Mouse (Mus musculus) heart, embryonic 15.5 days (tissue): Measurements from ENCODE around the gene Ankrd27. TPM values are rescaled to one million over a fixed set of nuclear protein-coding genes. Genes with fewer than 3 reads are reported as not detected.

Source experiments
- ATAC-seq: fragments of 200-750 bp; cut with Nextera tagmentation; replicated peaks from 2 replicates; pipeline ENCODE4 v1.8.0; 2017; ENCODE audit warnings: low read depth, moderate TSS enrichment; ENCODE audit not compliant: insufficient number of reproducible peaks, insufficient read depth, low FRiP score
- H3K27ac ChIP-seq: fragments of 300-500 bp; sonication (generic); 2 replicates; pipeline ENCODE4 v1.5.1; 2015; ENCODE audit warnings: mild to moderate bottlenecking, inconsistent platforms
- H3K27me3 ChIP-seq: fragments of 300-500 bp; sonication (generic); 2 replicates; pipeline ENCODE4 v1.6.1; 2015; ENCODE audit warnings: inconsistent platforms
- H3K36me3 ChIP-seq: fragments of 300-500 bp; sonication (generic); 2 replicates; pipeline ENCODE4 v1.6.1; 2015; ENCODE audit warnings: mild to moderate bottlenecking, inconsistent platforms
- H3K4me1 ChIP-seq: fragments of 300-500 bp; sonication (generic); replicated peaks from 2 replicates; pipeline ENCODE4 v1.6.1; 2015; ENCODE audit warnings: inconsistent platforms
- H3K4me2 ChIP-seq: fragments of 300-500 bp; sonication (generic); 2 replicates; pipeline ENCODE4 v1.6.1; 2015; ENCODE audit warnings: inconsistent platforms, mild to moderate bottlenecking, moderate library complexity
- H3K4me3 ChIP-seq: fragments of 300-500 bp; sonication (generic); 2 replicates; pipeline ENCODE4 v1.5.1; 2015; ENCODE audit warnings: mild to moderate bottlenecking, inconsistent platforms
- H3K9ac ChIP-seq: fragments of 300-500 bp; sonication (generic); 2 replicates; pipeline ENCODE4 v1.6.1; 2015; ENCODE audit warnings: mild to moderate bottlenecking, inconsistent platforms
- H3K9me3 ChIP-seq: fragments of 300-500 bp; sonication (generic); replicated peaks from 2 replicates; pipeline ENCODE4 v1.6.1; 2016; ENCODE audit warnings: inconsistent platforms
- WGBS: fragments of 180-500 bp; shearing (Covaris S2); methylation state at CpG from one replicate; pipeline ENCODE4 v1.1.7; 2015; ENCODE audit warnings: mixed read lengths; 5-methylcytosine and 5-hydroxymethylcytosine counted together
- polyA plus RNA-seq: library from polyadenylated mRNA; unstranded; fragments of >200 nt; fragmentation: Nextera tagmentation; extraction: Ambion mirVana; gene quantifications from 2 replicates; pipeline ENCODE4 v1.2.1, GENCODE M21; 2015

The Ankrd27 gene
- polyA plus RNA-seq, 1 experiment from 2014 or later, result 17.7 TPM

- Histone ChIP-seq H3K27ac (no peak overlapping the region), H3K4me2 (no peak overlapping the region), H3K4me1 (peaks cover 4% of the 10 kb centered on the region; the same call in 1 of the 2 replicates), H3K9me3 (no peaks in the 10 kb centered on the region), H3K36me3 (no peaks in the 10 kb centered on the region), H3K27me3 (no peaks in the 10 kb centered on the region), H3K4me3 (no peak overlapping the region), H3K9ac (no peak overlapping the region)
- 75% methylated on average over 3 of the region's 3 CpGs for WGBS
- ATAC-seq, result no peak
Measured at GRCm38 (mm10) chr7:35681559-35681958, 95.5 kb downstream of the Ankrd27 start.

DNA sequence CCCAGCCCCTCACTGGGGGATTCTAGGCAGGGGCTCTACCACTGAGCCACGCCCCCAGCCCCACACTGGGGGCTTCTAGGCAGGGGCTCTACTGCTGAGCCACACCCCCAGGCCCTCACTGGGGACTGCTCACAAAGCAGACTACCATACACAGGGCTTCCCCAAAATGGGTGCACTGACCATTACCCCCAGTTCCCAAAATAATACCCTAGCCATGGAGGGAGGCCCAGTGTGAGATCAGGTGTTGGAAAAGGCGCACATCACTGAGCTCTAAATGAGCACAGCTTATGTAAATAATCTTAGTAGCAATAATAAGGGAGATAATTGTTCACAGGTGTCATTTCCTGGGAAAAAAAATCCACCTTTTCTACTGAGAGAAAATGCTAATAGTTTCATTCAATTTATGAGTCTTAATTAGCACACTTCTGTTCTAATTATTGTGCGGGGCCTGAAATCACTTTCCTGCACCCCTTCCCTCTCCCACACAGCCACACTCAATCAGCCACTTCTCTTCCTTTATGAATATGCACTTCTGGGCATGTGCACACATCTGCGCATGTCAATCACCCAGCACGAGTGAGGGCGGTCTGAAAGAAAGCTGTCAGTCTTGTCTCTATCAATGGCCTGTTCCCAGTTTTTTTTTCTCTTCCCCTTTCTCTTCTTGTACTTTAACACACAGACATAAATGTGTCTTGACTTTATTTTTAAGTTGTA lies 97.5 kb downstream of the Ankrd27 start:
- no peak overlapping the region for H3K9ac ChIP-seq
- H3K4me1 ChIP-seq, result peaks cover 17% of the 10 kb centered on the region
- no peaks in the 10 kb centered on the region for H3K27me3 ChIP-seq
- 77% methylated on average over 6 of the region's 6 CpGs for WGBS
- no peak overlapping the region for H3K4me2 ChIP-seq
- ATAC-seq, result no peak
- no peak overlapping the region for H3K27ac ChIP-seq
- no peaks in the 10 kb centered on the region for H3K9me3 ChIP-seq
- H3K36me3 ChIP-seq, result no peaks in the 10 kb centered on the region
- no peak overlapping the region for H3K4me3 ChIP-seq

DNA sequence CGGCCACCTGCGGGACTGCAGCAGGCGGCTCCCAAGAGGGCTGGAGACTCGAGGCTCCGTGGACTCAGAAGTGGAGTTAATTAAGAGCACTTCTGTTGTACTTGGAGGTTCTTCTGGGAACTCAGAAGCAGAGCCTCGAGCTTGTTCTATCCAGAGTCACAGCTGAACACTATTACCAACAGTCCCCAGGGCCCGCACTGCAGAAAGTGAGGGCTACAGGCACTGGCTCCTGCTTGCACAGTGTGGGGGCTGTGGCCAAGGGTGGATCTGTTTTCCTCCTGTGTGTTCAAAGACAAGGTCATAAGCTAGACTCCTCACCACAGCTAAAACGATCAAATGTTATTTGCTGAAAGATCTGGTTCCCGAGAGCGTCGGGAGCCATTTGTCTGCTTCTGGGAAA lies 100.2 kb downstream of the Ankrd27 start:
- Histone ChIP-seq H3K27ac (no peak overlapping the region), H3K36me3 (no peaks in the 10 kb centered on the region), H3K9ac (0 out of 2 replicates have a peak overlapping the region, but pooled peaks have one; percentile 4), H3K4me3 (peak overlapping the region; percentile 30; the same call in 1 of the 2 replicates), H3K4me1 (peaks cover 17% of the 10 kb centered on the region), H3K27me3 (no peaks in the 10 kb centered on the region), H3K9me3 (no peaks in the 10 kb centered on the region), H3K4me2 (peak overlapping the region; percentile 56)
- WGBS, result 52% methylated on average over 11 of the region's 11 CpGs
- no peak for ATAC-seq

- H3K4me1 ChIP-seq, result peaks cover 17% of the 10 kb centered on the region
- H3K36me3 ChIP-seq, result no peaks in the 10 kb centered on the region
- peak overlapping the region; percentile 30 for H3K4me3 ChIP-seq
- no peak overlapping the region for H3K27ac ChIP-seq
- H3K27me3 ChIP-seq, result no peaks in the 10 kb centered on the region
- 27% methylated on average over 13 of the region's 13 CpGs for WGBS
- H3K4me2 ChIP-seq, result peak overlapping the region; percentile 56
- no peaks in the 10 kb centered on the region for H3K9me3 ChIP-seq
- ATAC-seq, result 0 out of 2 replicates have a peak, but pooled peaks have one; percentile 41
- H3K9ac ChIP-seq, result no peak overlapping the region
Measured at GRCm38 (mm10) chr7:35686756-35687155, 100.7 kb downstream of the Ankrd27 start.

DNA sequence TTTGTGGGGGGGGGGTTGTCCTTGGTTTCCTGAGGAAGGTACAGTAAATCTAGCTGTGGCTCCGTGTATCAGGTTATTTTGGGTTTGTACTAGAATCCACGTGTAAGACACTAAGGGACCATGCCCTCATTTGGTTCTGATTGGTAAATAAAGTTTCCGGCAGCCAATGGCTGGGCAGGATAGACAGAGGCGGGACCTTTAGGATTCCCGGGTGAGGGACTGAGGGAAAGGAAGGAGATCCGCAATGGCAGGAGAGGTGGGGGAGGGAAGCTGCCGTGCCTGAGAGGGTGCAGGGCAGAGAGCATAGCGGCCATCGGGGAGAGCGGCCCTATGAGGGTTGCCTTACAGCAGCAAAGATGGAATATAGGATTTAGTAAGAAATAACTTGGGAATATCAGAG lies 101.2 kb downstream of the Ankrd27 start:
- no peak overlapping the region for H3K9ac ChIP-seq
- peak; percentile 74 for ATAC-seq

DNA sequence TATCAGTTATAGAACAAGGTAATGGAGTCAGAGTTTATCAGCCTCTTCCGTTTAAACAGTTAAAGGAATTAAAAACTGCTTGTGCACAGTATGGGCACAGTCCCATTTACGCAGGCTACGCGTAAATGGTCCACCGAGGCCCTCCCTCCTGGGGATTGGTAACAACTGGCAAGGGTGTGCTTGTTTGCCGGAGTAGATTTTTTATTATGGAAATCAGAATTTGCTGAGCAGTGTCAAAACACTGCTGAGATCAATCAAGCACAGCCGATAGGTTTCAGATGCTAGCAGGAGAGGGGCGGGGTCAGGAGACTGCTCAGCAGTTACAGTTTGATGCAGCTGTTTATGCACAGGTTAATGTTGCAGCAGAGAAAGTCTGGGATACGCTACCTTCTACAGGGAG lies 102.2 kb downstream of the Ankrd27 start:
- Histone ChIP-seq H3K9ac (no peak overlapping the region), H3K27me3 (no peaks in the 10 kb centered on the region), H3K27ac (no peak overlapping the region), H3K4me2 (no peak overlapping the region), H3K4me3 (no peak overlapping the region), H3K36me3 (no peaks in the 10 kb centered on the region), H3K4me1 (peaks cover 17% of the 10 kb centered on the region), H3K9me3 (no peaks in the 10 kb centered on the region)
- ATAC-seq, result no peak
- WGBS, result 73% methylated on average over 9 of the region's 9 CpGs

More for the DNA sequence above, 101.2 kb downstream of the Ankrd27 start:
- Histone ChIP-seq H3K4me3 (peak overlapping the region; percentile 30), H3K27me3 (no peaks in the 10 kb centered on the region), H3K36me3 (no peaks in the 10 kb centered on the region), H3K9me3 (no peaks in the 10 kb centered on the region), H3K4me2 (peak overlapping the region; percentile 56), H3K4me1 (peaks cover 17% of the 10 kb centered on the region), H3K27ac (no peak overlapping the region)
- WGBS, result 18% methylated on average over 10 of the region's 10 CpGs

Other genes starting within 250 kb of the Ankrd27 start
- gene Faap24, start 189.4 kb upstream of the Ankrd27 start, polyA plus RNA-seq, result 12.1 and 13.6 TPM in 2 replicates
- gene Cep89, start 189.2 kb upstream of the Ankrd27 start, polyA plus RNA-seq, result 36.9 and 41.7 TPM in 2 replicates
- 0.27 and 0.42 TPM in 2 replicates for gene Slc7a9, start 137.4 kb upstream of the Ankrd27 start, polyA plus RNA-seq
- gene Tdrd12, start 48.5 kb upstream of the Ankrd27 start, polyA plus RNA-seq, result 0.62 and 1.4 TPM in 2 replicates
- gene Nudt19, start 29.9 kb upstream of the Ankrd27 start, polyA plus RNA-seq, result 109 and 115 TPM in 2 replicates
- 0.25 and 0.42 TPM in 2 replicates for gene Rgs9bp, start 662 bp upstream of the Ankrd27 start, polyA plus RNA-seq
- gene Pdcd5, start 61.3 kb downstream of the Ankrd27 start, polyA plus RNA-seq, result 232 and 240 TPM in 2 replicates
- gene Dpy19l3, start 168.2 kb downstream of the Ankrd27 start, polyA plus RNA-seq, result 13.1 and 13.8 TPM in 2 replicates
- gene Zfp507, start 216.8 kb downstream of the Ankrd27 start, polyA plus RNA-seq, result 11.1 and 11.9 TPM in 2 replicates